Mouse (Mus musculus): ENCODE measurements around the gene Adcy7. TPM values are rescaled to one million over a fixed set of nuclear protein-coding genes. Genes with fewer than 3 reads are reported as not detected.

Gene Adcy7
- polyA plus RNA-seq, 1 experiment from 2014 or later, result 2.1 TPM

DNA sequence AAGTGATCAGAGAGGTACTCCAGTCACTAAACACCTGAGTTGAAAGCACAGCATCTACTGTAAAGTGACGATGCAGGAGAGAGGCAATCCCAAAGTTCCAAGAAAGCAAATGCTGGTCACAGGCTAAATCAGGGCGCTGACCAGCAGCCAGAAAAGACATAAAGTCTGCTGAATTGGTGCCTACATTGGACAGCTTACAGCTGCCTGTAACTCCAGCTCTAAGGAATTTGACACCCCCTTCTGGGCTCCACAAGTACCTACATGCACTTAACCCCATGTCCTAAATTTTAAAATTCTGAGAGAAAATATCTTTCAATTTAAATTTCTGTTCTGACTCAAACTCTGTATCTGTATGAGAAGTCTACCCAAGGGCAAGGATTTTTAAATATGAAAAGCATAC is 87.8 kb downstream of the Adcy7 start:
- Histone ChIP-seq H3K36me3 (ENCODE audit: control insufficient read depth, insufficient read depth) (peaks cover 18% of the 10 kb centered on the region), H3K9ac (replicated peaks; ENCODE audit: low read depth, low read length) (no peak overlapping the region), H3K9me3 (ENCODE audit: control insufficient read depth, low read length) (no peaks in the 10 kb centered on the region), H3K4me2 (ENCODE audit: low read length) (peak overlapping the region; percentile 98), H3K27me3 (replicated peaks; ENCODE audit: control insufficient read depth, insufficient read depth, low read length) (no peaks in the 10 kb centered on the region), H3K4me3 (replicated peaks; ENCODE audit: low read length) (0 out of 2 replicates have a peak overlapping the region, but pooled peaks have one; percentile 5), H3K4me1 (replicated peaks; ENCODE audit: control insufficient read depth, insufficient read depth, low read length) (peaks cover 18% of the 10 kb centered on the region), H3K27ac (ENCODE audit: low read length) (no peak overlapping the region)
- ATAC-seq, result no peak
- WGBS, result 94% methylated on average over 2 of the region's 2 CpGs

GRCm38 (mm10) chr8:88361044-88361707 is 89.0 kb downstream of the Adcy7 start:
- H3K4me2 ChIP-seq (ENCODE audit: low read length), result peak overlapping the region; percentile 98
- peak; percentile 32; the same call in 1 of the 2 replicates for ATAC-seq
- peaks cover 13% of the 10 kb centered on the region for H3K36me3 ChIP-seq (ENCODE audit: control insufficient read depth, insufficient read depth)
- WGBS, result 1% methylated on average over 31 of the region's 31 CpGs
- peak overlapping the region; percentile 92 for H3K9ac ChIP-seq (replicated peaks; ENCODE audit: low read depth, low read length)
- H3K27ac ChIP-seq (ENCODE audit: low read length), result peak overlapping the region; percentile 60
- no peaks in the 10 kb centered on the region for H3K9me3 ChIP-seq (ENCODE audit: control insufficient read depth, low read length)
- peak overlapping the region; percentile 99 for H3K4me3 ChIP-seq (replicated peaks; ENCODE audit: low read length)
- H3K4me1 ChIP-seq (replicated peaks; ENCODE audit: control insufficient read depth, insufficient read depth, low read length), result peaks cover 18% of the 10 kb centered on the region
- no peaks in the 10 kb centered on the region for H3K27me3 ChIP-seq (replicated peaks; ENCODE audit: control insufficient read depth, insufficient read depth, low read length)

DNA sequence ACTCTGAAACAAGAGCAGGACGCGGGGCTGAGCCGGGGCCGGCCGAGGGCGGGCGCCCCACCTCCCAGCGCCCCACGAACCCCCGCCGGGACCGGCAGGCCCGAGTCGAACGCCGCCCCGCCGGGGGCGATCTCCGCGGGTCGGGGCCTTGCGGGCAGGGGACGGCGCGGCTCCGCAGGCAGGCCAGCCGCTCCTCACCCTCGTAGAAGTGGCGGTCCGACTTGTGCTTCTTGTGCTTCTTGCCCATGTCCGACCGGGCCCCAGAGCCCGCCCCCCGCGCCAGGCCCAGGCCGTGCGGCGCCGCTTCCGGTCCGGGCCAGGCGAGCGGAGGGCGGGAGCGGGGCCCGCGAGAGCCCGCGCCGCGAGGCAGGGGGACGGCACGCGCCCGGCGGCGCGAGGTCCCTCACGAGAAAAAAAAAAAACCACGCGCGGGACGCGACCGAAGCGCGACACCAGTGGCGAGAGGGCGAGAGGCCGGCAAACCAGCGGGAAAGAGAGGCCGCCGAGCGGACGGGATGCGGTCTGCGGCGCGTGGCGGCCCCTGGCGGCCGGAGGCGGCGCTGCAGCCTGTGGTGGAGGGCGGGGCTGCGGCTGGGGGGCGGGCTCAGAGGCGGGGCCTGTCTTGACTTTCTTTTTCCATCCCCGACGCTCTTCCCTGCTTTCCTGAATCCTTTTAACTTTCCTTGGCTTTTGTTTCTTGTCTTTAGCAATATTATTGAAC is 89.7 kb downstream of the Adcy7 start, which contains the start of gene Brd7:
TSS of gene Brd7 (minus strand) at position 487 of the 721 bp plus-strand sequence.
- H3K9ac ChIP-seq (replicated peaks; ENCODE audit: low read depth, low read length), result peak within 1 kb of the TSS; percentile 92
- no peaks in the 10 kb centered on the region for H3K9me3 ChIP-seq (ENCODE audit: control insufficient read depth, low read length)
- H3K36me3 ChIP-seq (ENCODE audit: control insufficient read depth, insufficient read depth), result peaks cover 13% of the 10 kb centered on the region
- peak within 1 kb of the TSS; percentile 99 for H3K4me3 ChIP-seq (replicated peaks; ENCODE audit: low read length)
- peaks cover 18% of the 10 kb centered on the region for H3K4me1 ChIP-seq (replicated peaks; ENCODE audit: control insufficient read depth, insufficient read depth, low read length)
- H3K4me2 ChIP-seq (ENCODE audit: low read length), result peak within 1 kb of the TSS; percentile 98
- peak within 1 kb of the TSS; percentile 60 for H3K27ac ChIP-seq (ENCODE audit: low read length)
- under 1% methylated on average over 78 of the region's 91 CpGs for WGBS
- H3K27me3 ChIP-seq (replicated peaks; ENCODE audit: control insufficient read depth, insufficient read depth, low read length), result no peaks in the 10 kb centered on the region
- ATAC-seq, result peak; percentile 91

DNA sequence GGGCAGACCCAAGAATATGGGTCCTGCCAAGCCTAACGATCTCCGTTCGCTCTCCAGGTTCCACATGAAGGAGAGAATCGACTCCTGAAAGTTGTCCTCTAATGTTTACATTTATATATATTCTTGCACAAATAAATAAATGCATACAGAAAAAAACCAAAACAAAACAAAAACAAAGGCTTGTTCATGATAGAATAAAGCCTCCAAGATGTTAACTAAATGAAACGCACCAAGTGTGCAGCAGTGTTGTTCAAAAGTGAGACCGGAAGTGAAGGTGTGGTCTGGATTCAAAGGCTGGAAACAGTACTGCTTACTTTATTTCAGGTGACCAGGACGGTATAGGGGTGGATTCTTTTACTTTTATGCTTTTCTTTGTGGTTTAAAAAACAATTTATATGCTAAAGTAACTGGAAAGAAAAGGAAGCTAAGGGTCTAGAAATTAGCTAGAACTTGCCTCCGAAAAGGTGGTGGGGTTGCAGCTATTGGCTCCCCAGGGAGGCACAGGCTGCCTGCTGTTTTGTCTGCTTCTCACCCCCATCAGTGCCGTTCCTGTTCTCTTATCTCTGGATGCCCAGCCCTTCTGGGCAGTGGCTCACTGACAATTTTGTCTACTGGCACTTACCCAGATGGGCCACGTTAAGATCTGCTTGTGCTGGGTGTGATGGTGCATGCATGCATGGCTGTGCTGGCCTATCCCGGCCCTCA is 90.4 kb downstream of the Adcy7 start:
- Histone ChIP-seq H3K27me3 (replicated peaks; ENCODE audit: control insufficient read depth, insufficient read depth, low read length) (no peaks in the 10 kb centered on the region), H3K9ac (replicated peaks; ENCODE audit: low read depth, low read length) (no peak overlapping the region; the same call in 1 of the 2 replicates), H3K4me1 (replicated peaks; ENCODE audit: control insufficient read depth, insufficient read depth, low read length) (peaks cover 18% of the 10 kb centered on the region), H3K4me2 (ENCODE audit: low read length) (peak overlapping the region; percentile 50), H3K36me3 (ENCODE audit: control insufficient read depth, insufficient read depth) (peaks cover 8% of the 10 kb centered on the region), H3K4me3 (replicated peaks; ENCODE audit: low read length) (peak overlapping the region; percentile 99), H3K27ac (ENCODE audit: low read length) (no peak overlapping the region), H3K9me3 (ENCODE audit: control insufficient read depth, low read length) (no peaks in the 10 kb centered on the region)
- 37% methylated on average over 11 of the region's 11 CpGs for WGBS
- ATAC-seq, result no peak

- Histone ChIP-seq H3K36me3 (ENCODE audit: control insufficient read depth, insufficient read depth) (no peaks in the 10 kb centered on the region), H3K4me1 (replicated peaks; ENCODE audit: control insufficient read depth, insufficient read depth, low read length) (no peaks in the 10 kb centered on the region), H3K4me3 (replicated peaks; ENCODE audit: low read length) (no peak overlapping the region), H3K4me2 (ENCODE audit: low read length) (no peak overlapping the region), H3K9me3 (ENCODE audit: control insufficient read depth, low read length) (no peaks in the 10 kb centered on the region), H3K27me3 (replicated peaks; ENCODE audit: control insufficient read depth, insufficient read depth, low read length) (no peaks in the 10 kb centered on the region), H3K9ac (replicated peaks; ENCODE audit: low read depth, low read length) (no peak overlapping the region), H3K27ac (ENCODE audit: low read length) (no peak overlapping the region)
- ATAC-seq, result no peak
- 15% methylated on average over 6 of the region's 6 CpGs for WGBS
Measured at GRCm38 (mm10) chr8:88369221-88369620, 97.0 kb downstream of the Adcy7 start.

GRCm38 (mm10) chr8:88369805-88370204 is 97.6 kb downstream of the Adcy7 start:
- Histone ChIP-seq H3K9ac (replicated peaks; ENCODE audit: low read depth, low read length) (no peak overlapping the region), H3K27ac (ENCODE audit: low read length) (no peak overlapping the region), H3K36me3 (ENCODE audit: control insufficient read depth, insufficient read depth) (no peaks in the 10 kb centered on the region), H3K9me3 (ENCODE audit: control insufficient read depth, low read length) (no peaks in the 10 kb centered on the region), H3K27me3 (replicated peaks; ENCODE audit: control insufficient read depth, insufficient read depth, low read length) (no peaks in the 10 kb centered on the region), H3K4me1 (replicated peaks; ENCODE audit: control insufficient read depth, insufficient read depth, low read length) (no peaks in the 10 kb centered on the region), H3K4me2 (ENCODE audit: low read length) (no peak overlapping the region), H3K4me3 (replicated peaks; ENCODE audit: low read length) (no peak overlapping the region)
- ATAC-seq, result no peak
- 44% methylated on average over 3 of the region's 3 CpGs for WGBS

GRCm38 (mm10) chr8:88371522-88371921 is 99.3 kb downstream of the Adcy7 start:
- Histone ChIP-seq H3K9me3 (ENCODE audit: control insufficient read depth, low read length) (no peaks in the 10 kb centered on the region), H3K4me1 (replicated peaks; ENCODE audit: control insufficient read depth, insufficient read depth, low read length) (peaks cover 6% of the 10 kb centered on the region), H3K4me2 (ENCODE audit: low read length) (no peak overlapping the region), H3K27ac (ENCODE audit: low read length) (no peak overlapping the region), H3K4me3 (replicated peaks; ENCODE audit: low read length) (no peak overlapping the region), H3K9ac (replicated peaks; ENCODE audit: low read depth, low read length) (no peak overlapping the region), H3K36me3 (ENCODE audit: control insufficient read depth, insufficient read depth) (no peaks in the 10 kb centered on the region), H3K27me3 (replicated peaks; ENCODE audit: control insufficient read depth, insufficient read depth, low read length) (no peaks in the 10 kb centered on the region)
- no peak for ATAC-seq
- WGBS, result 92% methylated on average over 2 of the region's 2 CpGs

DNA sequence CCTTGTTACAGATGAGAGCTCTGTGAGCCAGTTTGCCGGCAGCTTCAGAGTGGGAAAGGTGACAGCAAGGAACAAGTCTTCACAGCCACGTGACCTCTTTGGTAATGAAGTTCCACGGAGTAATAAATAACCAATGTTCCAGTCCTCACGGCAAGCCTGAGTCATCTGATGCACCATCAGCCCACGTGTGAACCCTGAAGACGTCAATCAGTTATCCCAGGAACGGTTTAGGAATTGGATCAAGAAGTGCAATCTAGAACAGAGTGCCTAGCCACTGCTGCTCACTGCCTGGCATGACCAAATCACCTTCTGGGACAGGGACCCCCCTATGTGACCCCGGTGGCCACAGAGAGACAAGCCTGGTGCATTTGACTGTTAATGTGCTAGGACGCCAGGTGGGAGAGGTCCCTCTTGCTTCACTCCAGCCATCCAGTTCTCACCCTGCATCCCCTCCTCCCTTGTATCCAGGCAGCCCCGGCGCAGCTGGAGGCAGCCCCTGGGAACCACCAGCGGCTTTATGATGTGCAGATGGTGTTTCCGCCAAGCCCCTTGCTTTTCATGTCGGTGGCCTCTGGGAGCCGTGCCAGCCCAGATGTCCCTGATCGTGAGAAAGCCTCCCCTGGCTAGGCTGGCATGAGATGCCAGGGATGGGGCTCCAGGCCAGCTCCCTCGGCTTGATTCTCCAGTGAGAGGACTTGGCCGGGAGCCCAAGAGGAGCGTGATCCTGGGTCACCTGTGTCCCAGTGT is 104.8 kb downstream of the Adcy7 start:
- no peaks in the 10 kb centered on the region for H3K27me3 ChIP-seq (replicated peaks; ENCODE audit: control insufficient read depth, insufficient read depth, low read length)
- ATAC-seq, result peak; percentile 90
- 41% methylated on average over 19 of the region's 19 CpGs for WGBS
- H3K36me3 ChIP-seq (ENCODE audit: control insufficient read depth, insufficient read depth), result no peaks in the 10 kb centered on the region
- H3K4me1 ChIP-seq (replicated peaks; ENCODE audit: control insufficient read depth, insufficient read depth, low read length), result peaks cover 16% of the 10 kb centered on the region
- H3K27ac ChIP-seq (ENCODE audit: low read length), result peak overlapping the region; percentile 33
- no peaks in the 10 kb centered on the region for H3K9me3 ChIP-seq (ENCODE audit: control insufficient read depth, low read length)
- no peak overlapping the region for H3K4me2 ChIP-seq (ENCODE audit: low read length)
- no peak overlapping the region for H3K4me3 ChIP-seq (replicated peaks; ENCODE audit: low read length)
- no peak overlapping the region for H3K9ac ChIP-seq (replicated peaks; ENCODE audit: low read depth, low read length)
